Mouse (Mus musculus): ENCODE results near the gene Ldlrad1.
A peak's percentile ranks its signal among the peaks of the same experiment; 100 is the strongest.

Ldlrad1 gene

DNA sequence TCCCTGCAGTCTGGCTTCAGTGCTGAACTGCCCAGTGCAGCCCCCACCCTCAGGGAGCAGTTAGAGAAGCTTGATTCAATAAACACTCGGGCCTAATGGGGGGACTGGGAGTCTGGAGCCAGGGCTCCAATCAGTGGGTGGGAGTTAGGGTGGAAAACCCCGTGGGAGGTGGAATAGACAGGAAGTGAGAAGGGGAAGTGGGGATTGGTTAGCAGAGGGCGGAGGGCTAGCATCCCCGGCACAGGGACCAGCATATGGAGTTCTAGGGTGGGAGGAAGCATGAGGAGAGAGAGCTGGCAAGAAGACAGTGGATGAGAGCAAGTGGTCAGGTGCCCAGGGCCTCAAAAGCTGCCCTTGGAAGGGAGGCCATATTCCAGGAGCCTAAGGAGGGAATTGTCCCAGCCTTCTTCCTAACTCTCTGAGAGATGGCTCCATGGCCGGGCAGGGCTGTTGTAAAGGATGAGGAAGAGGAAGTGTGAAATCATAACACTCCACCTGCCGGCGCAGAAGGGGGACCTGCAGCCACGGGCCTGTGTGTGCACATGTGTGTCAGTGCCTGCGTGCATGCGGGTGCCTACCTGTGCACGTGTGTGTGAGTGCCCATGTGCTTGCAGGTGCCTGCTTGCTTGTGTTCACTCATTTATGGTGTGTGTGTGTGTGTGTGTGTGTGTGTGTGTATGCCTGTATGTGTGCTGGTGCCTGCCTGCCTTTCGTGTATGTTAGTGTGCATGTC, 4.5 kb downstream of the Ldlrad1 start:
- no peak for DNase-seq

DNA sequence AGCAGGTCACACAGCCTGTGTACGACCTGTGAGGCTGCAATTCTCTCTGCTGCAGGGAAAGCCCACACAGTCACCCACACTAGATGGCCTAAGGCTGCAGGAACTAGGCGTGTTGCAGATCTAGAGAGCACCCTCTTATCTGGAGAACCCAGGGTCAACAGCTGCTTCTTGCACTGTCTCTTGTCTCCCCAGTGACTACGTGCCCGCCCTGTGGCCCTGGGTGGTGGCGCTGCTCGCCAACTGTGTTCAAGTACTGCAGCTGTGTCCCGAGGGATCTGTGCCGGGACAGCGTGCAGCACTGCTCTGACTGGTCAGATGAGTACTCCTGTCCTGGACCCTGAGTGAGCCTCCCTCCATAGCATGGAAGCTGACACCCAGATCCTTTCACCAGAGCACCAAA, 8.6 kb downstream of the Ldlrad1 start:
- no peak for DNase-seq

DNA sequence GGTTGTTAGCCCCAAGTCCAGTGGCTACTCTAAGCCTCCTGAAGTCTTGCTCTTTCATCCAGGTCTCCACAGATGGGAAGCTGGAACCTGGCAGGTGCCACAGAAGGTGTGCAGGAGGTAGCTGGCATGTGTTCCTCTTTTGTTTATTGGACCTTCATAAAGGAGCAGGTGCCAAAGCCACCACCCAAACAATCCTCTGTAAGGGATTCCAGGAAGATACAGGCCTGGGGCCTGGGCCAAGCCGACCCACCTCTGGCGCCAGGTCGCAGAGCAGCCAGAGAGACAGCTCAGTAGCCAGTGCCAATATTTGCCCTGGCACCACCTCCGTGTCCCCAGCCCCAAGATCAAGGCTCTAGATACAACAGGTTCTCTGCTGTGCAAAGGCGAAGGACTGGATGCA, 12.5 kb downstream of the Ldlrad1 start:
- DNase-seq: no peak

DNA sequence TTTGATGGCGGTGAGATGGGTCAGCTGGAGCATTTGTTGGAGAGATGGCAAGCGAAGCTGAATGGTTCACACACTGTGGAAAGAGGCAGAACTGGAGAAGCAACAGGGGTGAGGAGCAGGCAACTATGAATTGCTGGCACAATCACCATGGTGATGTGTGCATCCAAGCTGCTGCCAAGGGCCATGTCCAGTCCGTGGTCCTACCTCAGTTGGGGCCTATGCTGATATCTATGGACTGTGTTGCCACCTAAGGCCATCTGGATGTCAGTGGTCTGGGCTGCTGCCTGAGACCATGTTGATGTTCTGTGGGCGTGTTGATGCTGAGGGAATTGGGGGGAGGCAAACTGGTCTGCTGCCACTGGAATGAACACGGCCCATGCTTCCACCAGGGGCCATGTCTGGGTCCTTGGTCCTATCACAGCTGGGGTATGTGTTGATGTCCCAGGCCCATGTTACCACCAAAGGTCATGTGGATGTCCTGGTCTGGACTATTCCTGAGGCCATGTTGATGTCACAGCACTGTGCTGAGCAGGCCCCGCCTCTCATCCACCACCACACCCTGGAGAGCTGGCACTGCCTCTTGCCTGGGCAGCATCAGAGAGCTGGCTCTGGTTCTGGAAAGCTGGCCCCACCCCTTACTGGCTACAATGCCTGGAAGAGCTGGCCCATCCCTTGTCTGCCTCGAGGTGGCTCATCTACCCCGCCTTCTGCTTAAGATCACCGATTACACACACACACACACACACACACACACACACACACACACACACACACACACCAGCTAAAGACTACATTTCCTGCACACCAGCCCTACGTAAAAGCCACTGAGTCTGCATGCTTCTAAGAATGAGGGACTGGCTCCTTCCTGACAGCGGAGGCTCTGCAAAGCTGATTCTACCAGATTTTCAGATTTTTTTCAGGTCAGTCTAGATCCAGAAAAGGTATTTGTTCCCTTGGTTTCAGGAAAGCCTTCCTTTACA, 14.5 kb downstream of the Ldlrad1 start:
- DNase-seq: no peak

- DNase-seq: no peak
Observed at GRCm38 (mm10) chr4:107226313-107226712, 17.3 kb downstream of the Ldlrad1 start.

DNA sequence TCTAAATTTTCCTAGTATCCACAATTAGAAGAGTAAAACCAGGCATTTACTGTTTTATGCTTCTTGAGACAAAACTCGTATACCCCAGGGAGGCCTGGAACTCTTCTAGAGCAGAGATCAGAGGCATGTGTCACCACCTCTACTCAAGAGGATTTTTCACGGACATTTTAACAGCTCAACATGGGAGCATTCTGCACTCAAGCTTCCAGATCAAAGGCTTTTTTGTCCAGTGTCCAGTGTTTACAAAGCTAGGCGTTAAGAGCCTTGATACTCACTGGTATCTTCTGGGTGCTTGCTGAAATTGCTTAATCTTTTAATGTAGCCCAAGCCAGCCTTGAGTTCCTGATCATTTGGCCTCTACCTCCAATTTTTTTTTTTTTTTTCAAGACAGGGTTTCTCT, 23.2 kb downstream of the Ldlrad1 start:
- DNase-seq: no peak

GRCm38 (mm10) chr4:107238253-107238652, 29.3 kb downstream of the Ldlrad1 start:
- DNase-seq: no peak

- DNase-seq: no peak
Observed at GRCm38 (mm10) chr4:107240196-107240595, 31.2 kb downstream of the Ldlrad1 start.

GRCm38 (mm10) chr4:107243365-107244333, 34.7 kb downstream of the Ldlrad1 start:
- no peak for DNase-seq

GRCm38 (mm10) chr4:107245368-107245767, 36.4 kb downstream of the Ldlrad1 start:
- DNase-seq: no peak

- no peak for DNase-seq
Observed at GRCm38 (mm10) chr4:107246040-107246439, 37.1 kb downstream of the Ldlrad1 start.

DNA sequence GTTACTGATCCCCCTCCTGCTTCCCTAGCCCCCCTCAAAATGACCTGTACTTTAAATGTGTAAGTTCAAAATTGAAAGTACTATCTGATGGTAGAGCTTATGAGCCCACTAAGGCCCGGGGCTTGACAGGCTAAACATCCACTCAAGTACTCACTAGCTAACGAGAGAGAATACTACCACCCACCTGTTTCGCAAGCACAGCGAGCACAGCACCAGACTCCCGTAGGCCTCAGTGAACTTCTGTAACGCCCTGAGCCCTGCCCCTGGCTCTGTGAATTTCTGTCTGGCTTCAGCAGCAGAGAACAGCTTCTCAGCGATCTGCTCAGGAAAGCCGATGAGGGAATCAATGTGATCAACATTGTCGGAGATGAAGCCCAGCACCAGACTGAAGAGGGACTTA, 38.1 kb downstream of the Ldlrad1 start:
- DNase-seq: no peak

GRCm38 (mm10) chr4:107248061-107248460, 39.1 kb downstream of the Ldlrad1 start:
- DNase-seq: no peak

- DNase-seq: no peak
Observed at GRCm38 (mm10) chr4:107249471-107249870, 40.5 kb downstream of the Ldlrad1 start.

DNA sequence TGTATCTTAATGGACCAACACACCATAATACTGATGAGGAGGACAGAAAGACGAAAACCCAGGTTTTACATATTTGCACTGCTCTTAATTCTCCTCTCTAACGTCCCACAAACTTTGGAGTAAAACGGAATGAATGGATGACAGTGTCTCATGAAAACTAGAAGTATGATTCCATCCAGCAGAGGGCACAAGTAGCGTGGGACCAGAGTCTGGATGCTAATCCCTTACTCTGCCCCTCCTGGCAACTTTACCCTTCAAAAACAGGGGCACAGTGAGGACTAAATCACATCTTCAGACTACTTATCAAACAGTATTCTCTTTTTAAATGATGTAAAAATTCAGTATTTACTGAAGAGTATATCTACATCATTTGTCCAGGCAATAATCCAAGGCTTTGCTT, 41.5 kb downstream of the Ldlrad1 start:
- peak; percentile 36 to 38 for DNase-seq

- no peak for DNase-seq
Observed at GRCm38 (mm10) chr4:107252522-107252921, 43.5 kb downstream of the Ldlrad1 start.

GRCm38 (mm10) chr4:107253125-107254091, 44.4 kb downstream of the Ldlrad1 start, which contains the start of the genes Lrrc42 and Hspb11:
Gene Lrrc42, minus strand, starts transcription at chr4:107253532.
Gene Hspb11, plus strand, starts transcription at chr4:107253593.
- peak; percentile 94 to 96 for DNase-seq

- DNase-seq: no peak
Observed at GRCm38 (mm10) chr4:107254414-107254813, 45.4 kb downstream of the Ldlrad1 start.

GRCm38 (mm10) chr4:107260001-107260400, 51.0 kb downstream of the Ldlrad1 start:
- DNase-seq: no peak

All from kidney, adult 8-10 months (tissue).